Mouse (Mus musculus): ENCODE results near the gene Map3k5.
"Not testable (repeated sequence)": the region's sequence is repeated elsewhere in the genome, so short reads cannot be mapped to it uniquely, and the experiment has no call there.

Gene Map3k5

GRCm38 (mm10) chr10:19934384-19935294 is at the start of gene Map3k5:
Map3k5 (plus strand) TSS chr10:19934472.
- peak in 1 of 2 experiments; percentile 10 for DNase-seq (ENCODE audit: low read depth in 1 of 2, low spot score in 2 of 2)

GRCm38 (mm10) chr10:19886249-19886648 is 48.0 kb upstream of the Map3k5 start:
- no peak for DNase-seq (ENCODE audit: low read depth in 1 of 2, low spot score in 2 of 2)

- DNase-seq (ENCODE audit: low read depth in 1 of 2, low spot score in 2 of 2) = no peak
These were observed 44.4 kb upstream of the Map3k5 start for GRCm38 (mm10) chr10:19889908-19890307.

DNA sequence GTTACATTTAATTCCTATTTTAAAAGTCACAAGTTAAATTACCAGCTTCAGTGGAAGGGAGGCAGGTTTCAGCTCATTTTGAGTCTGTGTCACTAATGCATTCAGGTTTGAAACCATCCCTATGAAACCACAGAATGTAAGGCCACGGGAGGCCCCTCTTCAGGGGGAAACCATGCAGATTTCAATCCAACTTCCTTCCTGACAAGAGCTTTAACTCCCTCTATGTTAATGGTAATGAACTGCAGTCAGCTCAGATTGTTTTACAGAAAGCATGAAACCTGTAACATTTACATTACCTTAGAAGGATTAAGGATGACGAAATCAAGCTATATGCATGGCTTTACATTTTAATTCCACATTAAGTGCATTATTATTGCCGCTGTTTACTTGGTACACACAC is 42.6 kb upstream of the Map3k5 start:
- no peak for DNase-seq (ENCODE audit: low read depth in 1 of 2, low spot score in 2 of 2)

DNA sequence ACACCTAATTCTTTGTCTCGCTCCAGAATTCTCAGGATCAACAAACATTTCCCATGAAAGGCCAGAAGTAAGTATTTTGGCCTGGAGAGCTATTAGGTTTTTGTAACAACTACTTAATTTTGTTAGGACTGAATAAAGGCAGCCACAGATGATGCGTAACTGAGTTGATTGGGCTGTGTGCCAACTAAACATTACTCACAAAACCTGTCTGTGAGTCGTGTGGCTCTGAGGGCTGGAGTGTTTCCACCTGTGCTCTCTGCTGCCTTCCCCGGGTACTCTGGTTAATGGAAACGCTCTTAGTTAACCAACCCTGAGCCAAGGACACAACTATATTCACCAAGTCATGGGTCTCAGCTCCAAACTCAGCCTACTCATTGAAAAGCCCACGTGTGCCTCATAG is 41.1 kb upstream of the Map3k5 start:
- DNase-seq (ENCODE audit: low read depth in 1 of 2, low spot score in 2 of 2) = no peak

DNA sequence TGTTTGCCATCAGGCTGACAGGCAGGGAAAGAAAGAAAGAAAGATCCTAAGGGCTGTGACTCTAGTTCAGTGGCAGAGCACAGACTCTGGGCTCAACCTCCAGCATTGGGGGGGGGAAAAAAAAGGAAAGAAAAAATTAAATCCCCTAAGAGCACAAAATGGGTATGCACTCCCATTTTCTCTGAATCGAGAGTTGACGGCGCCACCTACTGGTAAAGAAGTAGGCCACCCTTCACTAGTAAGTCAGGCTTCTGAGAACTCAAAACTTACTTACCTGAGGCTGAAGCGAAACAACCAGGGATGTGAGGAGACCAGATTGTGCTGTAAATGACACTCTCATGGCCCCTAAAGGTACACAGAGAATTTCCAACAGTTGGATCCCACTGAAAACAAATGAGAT is 40.3 kb upstream of the Map3k5 start:
- DNase-seq (ENCODE audit: low read depth in 1 of 2, low spot score in 2 of 2) = no peak

GRCm38 (mm10) chr10:19900191-19900590 is 34.1 kb upstream of the Map3k5 start:
- no peak for DNase-seq (ENCODE audit: low read depth in 1 of 2, low spot score in 2 of 2)

GRCm38 (mm10) chr10:19901992-19902391 is 32.3 kb upstream of the Map3k5 start:
- DNase-seq (ENCODE audit: low read depth in 1 of 2, low spot score in 2 of 2) = no peak

DNA sequence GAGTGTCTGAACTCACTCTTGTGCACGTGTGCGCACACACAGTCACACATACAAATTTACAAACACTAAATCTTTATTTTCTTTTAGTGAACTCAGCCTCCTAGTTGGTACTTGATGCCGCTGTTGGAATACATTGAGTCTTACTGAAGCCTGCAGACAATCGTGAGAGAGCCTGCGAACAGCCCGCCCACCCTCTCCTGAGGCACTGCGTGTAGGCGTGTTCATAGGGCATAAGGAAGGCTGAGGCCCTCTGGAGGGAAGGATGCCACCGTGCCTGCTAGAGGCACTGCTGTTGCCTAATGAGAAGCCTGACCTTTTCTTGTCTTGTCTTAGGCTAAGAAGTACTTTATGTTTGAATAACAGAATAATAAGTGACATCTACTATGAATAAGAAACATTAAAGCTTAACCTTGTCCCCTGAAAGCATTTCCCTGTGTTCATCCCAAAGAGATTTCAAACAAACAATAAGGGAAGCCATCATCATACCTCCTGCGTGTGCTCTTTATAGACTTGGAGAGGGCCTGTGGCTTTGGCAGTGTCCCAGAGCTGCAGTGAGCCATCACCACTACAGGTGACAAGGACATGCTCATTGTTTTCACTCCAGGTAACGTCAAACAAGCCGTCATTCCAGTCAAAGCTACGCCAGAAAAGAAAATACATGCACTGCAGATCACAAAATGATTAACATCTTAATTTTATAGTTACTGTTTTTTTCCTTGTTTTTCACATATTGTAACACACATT is 30.0 kb upstream of the Map3k5 start:
- no peak for DNase-seq (ENCODE audit: low read depth in 1 of 2, low spot score in 2 of 2)

DNA sequence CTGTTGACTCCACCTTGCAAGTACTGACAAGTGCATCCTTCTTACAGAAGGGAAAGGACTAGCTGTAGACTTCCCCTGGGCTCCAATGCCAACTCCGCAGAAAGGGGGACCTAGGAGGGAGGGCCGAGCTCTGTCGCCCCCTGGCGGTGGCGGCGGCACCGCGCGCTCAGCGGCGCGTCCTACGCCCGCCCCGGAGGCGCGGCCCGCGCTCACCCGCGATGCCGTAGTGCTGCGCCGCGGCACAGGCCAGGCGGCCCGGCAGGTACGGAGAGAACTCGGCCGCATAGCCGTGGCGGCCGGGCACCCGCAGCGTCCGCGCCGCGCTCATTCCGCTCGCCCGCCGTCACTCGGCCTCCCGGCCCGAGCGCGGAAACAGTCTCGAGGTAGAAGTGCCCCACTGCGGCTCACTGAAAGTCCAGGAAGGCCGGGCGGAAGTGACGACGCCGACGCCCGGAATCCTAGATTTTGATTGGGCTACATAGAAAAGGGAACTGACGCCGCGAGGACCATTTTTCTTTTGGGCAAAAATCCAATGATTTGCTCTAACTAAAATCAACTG is 26.9 kb upstream of the Map3k5 start, which contains the start of gene Pex7:
TSS of gene Pex7 (minus strand) at position 444 of the 559 bp plus-strand sequence.
- peak; percentile 76 to 90 for DNase-seq (ENCODE audit: low read depth in 1 of 2, low spot score in 2 of 2)

DNA sequence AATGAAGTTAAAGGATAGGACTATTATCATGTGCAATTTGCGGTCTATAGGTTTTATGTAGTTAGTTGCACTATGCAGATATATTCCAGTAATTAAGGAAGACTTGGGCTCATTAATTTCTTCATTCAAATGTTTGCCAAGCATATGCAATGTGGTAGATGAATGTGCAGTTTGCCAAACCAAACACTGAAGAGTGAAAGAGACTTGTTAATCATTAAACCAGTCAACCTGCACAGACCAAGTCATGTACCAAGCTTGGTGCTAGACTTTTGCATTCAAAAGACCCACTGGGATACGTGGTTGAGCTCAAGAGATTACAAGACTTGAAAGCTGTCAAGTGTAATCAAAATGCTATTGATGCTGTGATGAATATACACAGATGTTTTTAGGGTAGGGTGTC is 26.2 kb upstream of the Map3k5 start:
- DNase-seq (ENCODE audit: low read depth in 1 of 2, low spot score in 2 of 2) = no peak

DNA sequence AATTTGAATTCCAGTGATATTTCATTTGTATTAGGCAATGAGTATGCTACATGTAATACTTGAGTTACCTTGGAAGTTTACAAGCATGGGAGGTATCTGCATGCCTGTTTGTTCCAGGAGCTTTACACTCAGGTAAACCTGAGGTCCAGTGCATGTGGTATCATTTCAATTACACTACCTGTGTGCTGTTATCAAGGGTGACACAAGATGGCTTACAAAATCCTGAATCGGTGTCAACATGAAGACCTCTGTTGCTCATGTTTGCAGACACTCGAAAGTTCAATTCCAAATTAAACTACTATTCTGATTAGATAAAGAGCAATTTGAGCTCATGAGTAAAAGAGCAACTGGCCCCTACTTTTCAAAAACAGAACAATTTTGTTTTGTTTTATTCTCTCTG is 23.8 kb upstream of the Map3k5 start:
- DNase-seq (ENCODE audit: low read depth in 1 of 2, low spot score in 2 of 2) = no peak

GRCm38 (mm10) chr10:19911583-19911982 is 22.7 kb upstream of the Map3k5 start:
- no peak for DNase-seq (ENCODE audit: low read depth in 1 of 2, low spot score in 2 of 2)

DNA sequence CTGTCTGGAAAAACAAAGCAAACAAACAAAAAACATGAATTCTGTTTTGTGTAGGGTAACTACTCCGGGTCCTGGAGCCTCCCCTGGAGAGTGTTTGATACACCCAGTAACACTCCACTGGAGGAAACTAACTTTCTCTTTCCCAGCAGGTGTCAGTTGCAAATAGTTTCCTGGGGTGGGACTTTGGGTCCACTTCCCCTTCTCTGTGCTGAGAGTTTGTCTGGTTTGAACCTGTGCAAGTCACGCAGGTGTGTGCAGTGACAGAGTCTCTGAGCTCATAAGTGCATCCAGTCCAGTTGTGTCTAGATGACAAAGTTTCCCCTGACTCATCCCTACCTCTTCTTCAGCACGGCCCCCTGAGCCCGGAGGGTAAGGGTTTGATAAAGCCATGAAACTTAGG is 20.5 kb upstream of the Map3k5 start:
- DNase-seq (ENCODE audit: low read depth in 1 of 2, low spot score in 2 of 2) = no peak

DNA sequence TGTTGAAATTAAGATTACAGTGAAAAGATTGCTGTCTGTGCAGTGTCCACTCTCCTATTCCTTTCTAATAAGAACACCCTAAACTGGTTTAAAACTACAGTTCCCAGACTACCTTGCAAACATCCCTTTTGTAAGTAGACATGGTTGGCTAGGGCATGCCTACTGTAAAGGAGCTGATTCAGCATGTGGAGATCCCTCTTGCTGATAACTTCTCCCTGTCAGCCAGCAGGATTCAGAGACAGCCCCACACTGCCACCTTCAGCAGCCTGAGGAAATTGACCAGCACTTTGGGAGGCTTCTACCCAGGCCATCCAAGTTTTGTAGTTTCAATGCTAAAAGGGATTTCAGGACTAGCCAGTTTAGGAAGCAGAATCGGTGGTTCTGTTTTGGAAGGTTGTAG is 19.0 kb upstream of the Map3k5 start:
- DNase-seq (ENCODE audit: low read depth in 1 of 2, low spot score in 2 of 2) = peak in 1 of 2 experiments; percentile 43

- DNase-seq (ENCODE audit: low read depth in 1 of 2, low spot score in 2 of 2) = no peak
These were observed 11.9 kb upstream of the Map3k5 start for GRCm38 (mm10) chr10:19922410-19922809.

GRCm38 (mm10) chr10:19924256-19924655 is 10.0 kb upstream of the Map3k5 start:
- no peak for DNase-seq (ENCODE audit: low read depth in 1 of 2, low spot score in 2 of 2)

DNA sequence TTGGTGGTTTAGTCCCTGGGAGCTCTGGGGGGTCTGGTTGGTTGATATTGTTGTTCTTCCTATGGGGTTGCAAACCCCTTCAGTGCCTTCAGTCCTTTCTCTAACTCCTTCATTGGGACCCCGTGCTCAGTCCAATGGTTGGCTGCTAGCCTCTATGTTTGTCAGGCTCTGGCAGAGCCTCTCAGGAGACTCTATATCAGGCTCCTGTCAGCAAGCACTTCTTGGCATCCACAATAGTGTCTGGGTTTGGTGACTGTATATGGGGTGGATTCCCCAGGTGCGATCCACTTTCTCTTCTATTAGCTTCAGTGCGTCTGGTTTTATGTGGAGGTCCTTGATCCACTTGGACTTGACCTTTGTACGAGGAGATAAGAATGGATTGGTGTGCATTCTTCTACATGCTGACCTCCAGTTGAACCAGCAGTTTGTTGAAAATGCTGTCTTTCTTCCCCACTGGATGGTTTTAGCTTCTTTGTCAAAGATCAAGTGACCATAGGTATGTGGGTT is 7.8 kb upstream of the Map3k5 start:
- not testable (repeated sequence) for DNase-seq (ENCODE audit: low read depth in 1 of 2, low spot score in 2 of 2)

DNA sequence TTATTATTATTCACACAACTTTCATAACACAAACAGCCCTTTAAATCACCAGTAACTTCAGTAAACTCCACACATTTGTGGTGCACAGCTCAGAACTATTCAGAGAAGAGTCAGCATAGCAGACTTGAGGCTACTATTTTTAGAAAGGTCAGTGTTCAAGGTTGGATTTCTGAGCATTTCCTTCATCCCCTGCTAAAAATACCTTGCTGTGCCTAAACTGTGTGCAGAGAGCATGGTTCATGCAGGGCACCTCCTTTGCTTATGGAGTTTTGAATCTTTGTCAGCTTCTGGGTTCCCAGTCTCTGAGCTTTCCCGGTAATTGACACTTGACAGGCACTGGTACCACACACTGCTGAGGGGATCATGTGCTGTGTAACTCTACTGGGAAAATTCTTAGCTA is 6.1 kb upstream of the Map3k5 start:
- no peak for DNase-seq (ENCODE audit: low read depth in 1 of 2, low spot score in 2 of 2)

- no peak for DNase-seq (ENCODE audit: low read depth in 1 of 2, low spot score in 2 of 2)
These were observed 1.3 kb upstream of the Map3k5 start for GRCm38 (mm10) chr10:19932986-19933385.

GRCm38 (mm10) chr10:19933511-19934383 is 525 bp upstream of the Map3k5 start:
- peak; percentile 36 to 61 for DNase-seq (ENCODE audit: low read depth in 1 of 2, low spot score in 2 of 2)

Measured in monocyte, adult 2 months (primary cell).